In the genomic region with DNA sequence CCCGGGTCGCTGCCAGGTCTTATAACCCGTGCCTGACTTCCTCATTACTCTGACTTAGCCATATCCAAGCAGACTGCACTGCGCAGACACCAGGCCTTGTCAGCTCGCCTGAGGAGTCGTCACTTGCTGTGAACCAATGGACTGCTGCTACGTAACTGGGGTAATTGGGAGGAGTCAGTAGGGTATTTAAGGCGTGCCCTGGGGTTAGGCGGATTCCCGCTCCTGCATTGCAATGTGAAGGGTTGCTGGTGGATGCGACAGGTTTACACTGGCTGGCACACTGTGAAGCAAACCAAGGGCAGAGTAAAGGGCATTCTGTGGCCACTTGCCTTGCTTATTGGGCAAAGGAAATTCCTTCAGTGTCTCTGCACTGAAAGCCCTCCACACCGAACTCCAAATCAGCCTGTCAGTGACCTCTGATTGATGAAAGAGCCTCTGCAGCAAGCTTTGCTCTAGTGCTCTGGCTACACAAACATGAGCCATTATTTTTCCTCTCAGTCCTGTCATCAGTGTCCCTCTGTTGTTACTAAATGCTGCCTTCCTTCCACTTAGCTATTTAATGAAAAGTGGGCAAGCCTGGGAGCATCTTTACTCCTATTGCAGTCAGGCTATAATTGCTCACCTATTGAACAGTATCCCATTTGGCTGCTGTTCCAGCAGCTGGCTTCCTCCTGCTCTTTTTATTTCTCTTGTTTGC, we compare ENCODE assay signal across 13 mouse cellular contexts. TPM values are rescaled to one million over a fixed set of nuclear protein-coding genes. Genes with fewer than 3 reads are reported as not detected.
A peak's percentile ranks its signal among the peaks of the same experiment; 100 is the strongest.
DNase-seq lines count a peak whose midpoint lies in the region.
"Had no signal": no experiment of that assay in that cellular context is flagged by ENCODE, and none has a peak within 500 bp of the region (broad histone marks: within the 10 kb centered on the region; RNA-seq: fewer than 3 reads in every experiment).

No protein-coding gene starts in this region.

- DNase-seq in layer of hippocampus, postnatal 10 days (ENCODE audit: low spot score in 2 of 2) = peak; percentile 4 to 11
- DNase-seq in layer of hippocampus, adult 18-20 months (ENCODE audit: low spot score in 2 of 2) = no peak
- peak; percentile 56 for DNase-seq in R1 (ENCODE audit: low read depth, low spot score)
- DNase-seq in embryo, embryonic 11 days = peak; percentile 2
- peak; percentile 6 for DNase-seq in mesoderm, embryonic 11.5 days (ENCODE audit: low read depth, low spot score)
- DNase-seq in thymus, adult 18-20 months = no peak
- DNase-seq in right cerebral cortex, postnatal 10 days (ENCODE audit: low spot score in 2 of 2) = no peak
- DNase-seq: cerebellum, adult 18-20 months; heart, adult 2 months; retina, postnatal 1 day had no signal

RNA-seq across cellular contexts. Expression of gene Cypt12, which starts 51.7 kb away (rescaled TPM):
- total RNA-seq in layer of hippocampus, postnatal 10 days (2021) = not detected
- total RNA-seq in layer of hippocampus, adult 18-20 months (2021) = not detected
- total RNA-seq: heart, adult 2 months; heart, postnatal 25 days; liver, adult 2 months; megakaryocyte progenitor cell, adult 5-6 weeks had no signal

Comparison
In these comparisons a context has a peak if more than half of its experiments do, and no peak if none do; other contexts are left out.
1. DNase-seq: peak in layer of hippocampus, postnatal 10 days (2 of 2), R1 (single experiment), embryo, embryonic 11 days (single experiment) and mesoderm, embryonic 11.5 days (single experiment); none in layer of hippocampus, adult 18-20 months (0 of 2), thymus, adult 18-20 months (0 of 2) and right cerebral cortex, postnatal 10 days (0 of 2).